Mouse (Mus musculus) CH12.LX (cell line): ENCODE results near the gene Chchd5.

Source experiments
- CTCF ChIP-seq, 2 experiments: IDR thresholded peaks in 1 of 2; conservative IDR thresholded peaks in 1 of 2; 2 replicates each; pipeline ENCODE4 v1.5.1; 2011 to 2012; ENCODE audit warnings: low read depth in 2 of 2, low read length in 2 of 2, improper control_type of control experiment in 1 of 2, inconsistent platforms in 1 of 2, mild to moderate bottlenecking in 1 of 2, moderate library complexity in 1 of 2
- E2F4 ChIP-seq: IDR thresholded peaks from 2 replicates; pipeline ENCODE4 v1.6.1; 2011; ENCODE audit warnings: low read depth, low read length, improper control_type of control experiment; ENCODE audit not compliant: insufficient replicate concordance
- ELF1 ChIP-seq: IDR thresholded peaks from 2 replicates; pipeline ENCODE4 v1.6.1; 2014; ENCODE audit warnings: low read depth, mild to moderate bottlenecking, inconsistent platforms, low read length, improper control_type of control experiment
- EP300 ChIP-seq: IDR thresholded peaks from 2 replicates; pipeline ENCODE4 v1.6.1; 2011; ENCODE audit warnings: low read length, improper control_type of control experiment
- JUN ChIP-seq: IDR thresholded peaks from 2 replicates; pipeline ENCODE4 v1.6.1; 2011; ENCODE audit warnings: low read depth, mild to moderate bottlenecking, low read length, improper control_type of control experiment, moderate library complexity; ENCODE audit not compliant: insufficient read depth
- MAX ChIP-seq: IDR thresholded peaks from 2 replicates; pipeline ENCODE4 v1.6.1; 2011; ENCODE audit warnings: low read length, improper control_type of control experiment
- POLR2A ChIP-seq: IDR thresholded peaks from 2 replicates; pipeline ENCODE4 v1.6.1; 2011; ENCODE audit warnings: low read depth, mild to moderate bottlenecking, improper control_type of control experiment, low read length
- USF2 ChIP-seq: conservative IDR thresholded peaks from 2 replicates; pipeline ENCODE4 v1.6.1; 2011; ENCODE audit warnings: low read depth, low read length, improper control_type of control experiment
- ZC3H11A ChIP-seq: IDR thresholded peaks from 2 replicates; pipeline ENCODE4 v1.6.1; 2012; ENCODE audit warnings: low read depth, mild to moderate bottlenecking, inconsistent platforms, low read length, improper control_type of control experiment
- ZMIZ1 ChIP-seq: IDR thresholded peaks from 2 replicates; pipeline ENCODE4 v1.6.1; 2012; ENCODE audit warnings: low read depth, mild to moderate bottlenecking, inconsistent platforms, low read length, improper control_type of control experiment

GRCm38 (mm10) chr2:129092810-129093209 lies 36.7 kb upstream of the Chchd5 start:
- TF ChIP-seq POLR2A (no peak), EP300 (no peak), E2F4 (no peak), CTCF (conservative IDR thresholded peaks at IDR 0.05 in 1 of 2, IDR thresholded peaks at IDR 0.05 in 1 of 2; ENCODE audit: low read depth in 2 of 2, low read length in 2 of 2) (no peak), ELF1 (no peak), ZC3H11A (no peak), MAX (no peak), JUN (no peak), ZMIZ1 (no peak), USF2 (no peak)
